Mouse (Mus musculus) left cerebral cortex, postnatal 14 days (tissue): ENCODE results near the gene Senp6. TPM values are rescaled to one million over a fixed set of nuclear protein-coding genes. Genes with fewer than 3 reads are reported as not detected.
"Not testable (repeated sequence)": the region's sequence is repeated elsewhere in the genome, so short reads cannot be mapped to it uniquely, and the experiment has no call there.

Experiments
- DNase-seq, 2 experiments: peaks; one replicate each; pipeline ENCODE4 v3.0.0; 2021 to 2022; ENCODE audit warnings: low spot score in 2 of 2, mixed read lengths in 1 of 2
- intact Hi-C: fragments of 180-260 bp; cut with DNase I; formaldehyde crosslinking; loops from one replicate; pipeline ENCODE4 v1.15.1; 2025
- total RNA-seq, 2 experiments: library from RNA; stranded (reverse); gene quantifications; 2 replicates each; pipeline ENCODE4 v1.2.3; 2021

Gene Senp6
- total RNA-seq, 2 experiments from 2014 or later: 95.9 to 97.9 TPM

DNA sequence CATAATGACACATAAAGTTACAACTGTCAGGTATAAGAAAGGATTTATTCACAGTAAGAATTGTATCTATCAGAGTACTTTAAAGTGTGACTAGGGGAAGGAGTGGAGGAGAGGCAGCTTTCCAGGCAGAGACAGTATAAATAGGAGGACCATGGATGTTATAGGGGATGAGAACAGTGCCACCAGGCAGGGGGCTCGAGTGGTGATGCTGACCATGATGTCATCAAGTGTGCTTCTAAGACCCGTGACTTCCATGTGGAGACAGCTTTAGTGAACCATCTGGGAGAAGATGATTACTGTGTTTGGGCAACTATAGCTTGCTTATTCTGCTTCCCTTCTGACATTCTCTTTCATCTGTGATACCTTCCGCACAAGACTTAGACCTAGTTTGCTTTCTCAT, 4.9 kb downstream of the Senp6 start:
- DNase-seq: no peak
- intact Hi-C loops: no loop called here

DNA sequence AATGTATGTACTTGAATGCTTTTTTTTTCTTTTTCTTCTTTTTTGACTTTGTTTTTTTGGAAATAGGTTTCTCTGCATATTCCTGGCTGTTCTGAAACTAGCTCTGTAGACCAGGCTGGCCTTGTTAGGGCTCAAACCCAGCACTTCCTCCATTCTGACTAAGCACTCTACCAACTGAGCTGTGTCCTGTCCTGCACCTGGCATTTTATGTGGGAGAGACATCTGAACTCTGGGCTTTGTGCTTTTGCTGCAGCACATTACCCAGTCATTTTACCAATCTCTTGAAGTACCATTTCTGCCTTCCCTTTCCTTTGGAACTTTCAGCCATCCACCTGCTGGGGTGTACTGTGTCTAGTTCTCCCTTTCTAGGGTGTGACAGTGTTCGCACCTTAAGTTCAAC, 7.4 kb downstream of the Senp6 start:
- no peak for DNase-seq
- intact Hi-C loops: no loop called here

DNA sequence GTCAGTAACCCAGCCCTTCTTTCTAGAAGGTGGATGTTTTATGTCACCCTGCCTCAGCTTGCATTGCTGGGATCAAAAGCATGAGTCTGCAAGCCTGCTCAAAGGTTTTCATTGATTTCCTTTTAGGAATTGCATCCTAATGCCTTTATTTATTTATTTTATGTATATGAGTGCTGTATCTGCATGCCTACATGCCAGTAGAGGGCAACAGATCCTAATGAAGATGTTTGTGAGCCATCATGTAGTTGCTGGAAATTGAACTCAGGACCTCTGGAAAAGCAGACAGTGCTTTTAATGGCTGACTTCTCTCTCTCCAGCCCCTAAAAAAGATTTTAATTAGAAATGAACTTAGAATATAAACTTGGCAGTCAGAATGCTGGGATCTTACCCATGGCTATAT, 8.2 kb downstream of the Senp6 start:
- intact Hi-C loops: no loop called here
- no peak for DNase-seq

DNA sequence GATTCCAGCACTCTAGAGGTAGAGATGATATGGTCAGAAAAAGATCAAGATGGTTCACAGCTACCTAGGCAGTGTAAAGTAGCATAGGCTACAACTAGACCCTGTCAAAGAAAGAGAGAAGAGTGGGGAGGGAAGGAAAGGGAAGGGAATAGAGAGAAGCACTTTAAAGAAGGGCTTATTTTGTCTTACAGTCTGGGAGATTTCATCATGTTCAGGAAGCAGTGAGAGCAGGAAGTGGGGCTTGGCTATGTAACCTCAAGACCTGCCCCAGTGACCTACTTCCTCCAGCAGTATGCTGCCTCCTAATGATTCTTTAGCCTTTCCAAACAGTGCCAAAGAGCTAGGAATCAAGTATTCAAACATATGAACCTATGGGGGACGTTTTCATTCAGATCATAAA, 14.2 kb downstream of the Senp6 start:
- DNase-seq: no peak
- intact Hi-C loops: no loop called here

DNA sequence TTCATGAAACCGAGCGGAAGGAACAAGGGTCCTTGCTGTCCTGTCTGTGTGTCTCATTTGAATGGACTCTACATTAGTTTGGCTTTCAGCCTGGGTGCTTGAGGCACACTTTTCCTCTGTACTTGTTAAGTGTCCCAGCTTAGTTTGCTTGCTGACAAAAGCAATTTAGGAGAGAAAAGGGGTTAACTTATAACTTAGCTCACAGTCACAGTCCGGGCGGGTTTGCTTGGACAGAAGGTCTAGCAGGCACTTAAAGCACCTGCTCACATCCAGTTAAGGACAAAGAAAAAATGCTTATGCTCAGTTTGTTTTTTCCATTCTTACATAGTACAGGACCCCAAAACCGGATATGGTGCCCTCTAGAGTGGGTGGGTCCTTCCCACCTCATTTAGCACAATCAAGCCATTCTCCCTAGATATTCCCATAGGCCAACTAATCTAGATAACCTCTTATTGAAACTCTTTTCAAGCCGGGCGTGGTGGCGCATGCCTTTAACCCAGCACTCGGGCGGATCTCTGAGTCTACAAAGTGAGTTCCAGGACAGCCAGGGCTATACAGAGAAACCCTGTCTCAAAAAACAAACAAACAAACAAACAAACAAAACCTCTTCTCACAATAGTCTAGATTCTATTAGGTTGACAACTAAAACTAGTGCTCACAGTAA, 17.9 kb downstream of the Senp6 start:
- DNase-seq: no peak
- intact Hi-C loops: no loop called here

DNA sequence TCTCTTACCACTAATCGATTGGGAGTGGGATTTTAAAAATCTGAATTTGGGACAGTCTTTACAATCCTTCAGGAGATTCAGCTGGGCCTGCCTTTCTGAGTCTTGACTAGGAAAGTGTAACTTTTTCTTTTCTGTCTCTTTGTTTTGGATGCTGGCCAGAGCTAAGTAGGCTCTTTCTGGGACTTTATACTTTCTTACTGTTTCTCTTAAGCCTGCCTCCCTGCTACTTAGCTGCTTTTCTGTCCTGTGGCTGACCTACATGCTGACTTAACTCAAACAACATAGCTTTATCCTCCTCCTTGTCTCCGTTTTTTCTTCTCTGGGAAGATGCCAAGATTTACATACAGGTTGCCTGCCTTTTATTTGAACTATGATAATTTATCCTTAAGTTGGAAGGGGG, 19.0 kb downstream of the Senp6 start:
- intact Hi-C loops: no loop called here
- no peak for DNase-seq

DNA sequence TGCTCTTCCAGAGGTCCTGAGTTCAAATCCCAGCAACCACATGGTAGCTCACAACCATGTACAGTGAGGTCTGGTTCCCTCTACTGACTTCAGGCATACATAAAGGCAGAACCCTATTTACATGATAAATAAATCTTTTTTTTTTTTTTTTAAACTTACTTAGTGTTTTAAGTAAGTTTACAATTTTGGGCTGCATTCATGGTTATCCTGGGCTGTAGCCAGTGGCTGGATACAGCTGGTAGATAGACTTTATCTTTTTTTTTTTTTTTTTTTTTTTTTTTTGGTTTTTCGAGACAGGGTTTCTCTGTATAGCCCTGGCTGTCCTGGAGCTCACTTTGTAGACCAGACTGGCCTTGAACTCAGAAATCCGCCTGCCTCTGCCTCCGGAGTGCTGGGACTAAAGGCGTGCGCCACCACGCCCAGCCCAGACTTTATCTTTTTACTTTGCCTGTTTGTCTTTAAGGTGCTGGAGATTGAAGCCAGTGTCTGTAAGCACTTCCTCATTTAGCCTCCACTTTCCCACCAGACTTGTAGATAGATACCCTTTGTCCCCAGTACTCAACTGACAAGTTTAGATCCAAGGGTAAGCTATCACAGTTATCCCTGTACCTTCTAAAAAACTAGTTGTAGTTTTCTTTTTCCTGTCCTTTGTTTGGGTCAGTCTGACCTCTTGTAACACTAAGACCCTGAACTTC, 19.7 kb downstream of the Senp6 start:
- intact Hi-C loops, DNase-seq: not testable (repeated sequence)

DNA sequence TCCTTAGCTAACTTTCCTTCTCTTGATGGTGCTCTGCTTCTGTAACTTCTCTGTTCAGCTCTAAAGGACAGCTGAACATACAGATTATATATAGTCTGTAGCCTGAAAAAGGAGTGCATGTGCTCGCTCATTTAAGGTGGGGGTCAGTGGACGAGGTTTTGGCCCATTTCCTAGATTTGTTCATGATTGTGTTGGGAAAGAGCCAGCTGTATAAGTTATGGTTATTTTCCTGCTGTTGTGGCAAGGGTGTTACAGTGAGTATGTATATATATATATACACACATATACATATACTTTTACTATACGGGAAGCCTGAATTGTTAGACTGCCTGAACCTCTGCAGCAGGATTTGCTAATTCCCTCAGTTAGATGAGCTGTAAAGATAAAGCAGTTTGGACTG, 22.7 kb downstream of the Senp6 start:
- intact Hi-C loops: no loop called here
- no peak for DNase-seq

DNA sequence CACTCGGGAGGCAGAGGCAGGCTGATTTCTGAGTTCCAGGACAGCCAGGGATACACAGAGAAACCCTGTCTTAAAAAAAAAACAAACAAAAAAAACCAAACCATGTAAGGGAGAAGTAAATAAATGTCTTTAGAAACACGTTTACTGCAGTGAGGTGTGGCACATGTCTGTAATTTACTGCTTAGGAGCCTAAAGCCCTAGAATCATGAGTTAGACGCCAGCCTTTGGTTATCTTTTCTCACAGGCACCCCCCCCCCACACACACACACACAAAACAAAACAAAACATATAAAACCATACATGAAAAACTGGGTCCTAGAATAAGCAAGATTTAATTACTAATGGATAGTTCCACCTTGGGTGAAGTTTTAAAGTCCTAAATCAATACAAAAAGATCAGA, 29.6 kb downstream of the Senp6 start:
- intact Hi-C loops: no loop called here
- no peak for DNase-seq

DNA sequence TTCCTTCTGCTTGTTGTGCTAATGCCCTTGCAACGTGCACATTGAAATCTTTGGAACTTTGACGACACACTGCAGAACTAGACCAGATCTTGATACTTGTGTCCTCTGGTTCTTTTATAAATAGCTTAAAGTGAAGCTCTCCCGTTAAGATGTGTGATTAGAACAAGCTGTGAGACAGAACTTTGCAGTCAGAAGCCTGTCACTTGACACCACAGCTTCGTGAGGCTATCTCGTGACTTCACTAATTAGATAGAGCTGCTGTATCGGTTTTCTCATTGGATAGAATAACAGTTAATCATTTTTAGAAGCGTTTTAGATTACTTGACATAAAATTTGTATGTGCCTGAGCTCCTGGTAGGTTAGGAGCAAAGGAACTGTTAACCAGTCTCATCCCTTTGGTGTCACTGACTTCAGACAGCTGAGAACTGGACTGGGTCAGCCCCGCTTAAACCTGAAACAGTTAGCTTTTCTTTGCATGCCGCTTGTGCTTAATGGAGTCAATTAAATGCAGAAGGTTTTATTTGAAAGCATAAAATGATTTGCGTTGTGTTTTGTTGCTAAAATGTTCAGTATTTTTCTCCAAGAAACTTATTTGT, 79.4 kb downstream of the Senp6 start:
- DNase-seq: no peak
- intact Hi-C loops: no loop called here

DNA sequence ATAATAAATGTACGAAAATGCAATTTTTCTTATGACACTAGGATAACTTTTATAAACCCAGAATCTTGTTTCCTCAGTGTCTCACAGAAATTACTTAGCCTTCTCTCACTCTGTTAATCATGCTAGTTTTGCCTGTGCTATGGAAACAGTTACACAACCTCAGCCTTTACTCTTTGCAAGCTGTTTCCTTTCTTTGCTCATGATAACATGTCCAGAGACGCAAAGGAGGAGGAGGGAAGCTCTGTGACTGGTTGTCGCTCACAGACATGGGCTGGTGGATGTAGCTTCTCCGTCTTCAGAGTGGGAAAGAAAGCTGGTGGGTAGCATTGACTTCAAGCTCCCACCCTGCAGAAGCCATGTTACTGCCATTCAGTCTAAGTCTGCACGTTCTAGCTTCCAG, 82.9 kb downstream of the Senp6 start:
- intact Hi-C loops: no loop called here
- DNase-seq: no peak

DNA sequence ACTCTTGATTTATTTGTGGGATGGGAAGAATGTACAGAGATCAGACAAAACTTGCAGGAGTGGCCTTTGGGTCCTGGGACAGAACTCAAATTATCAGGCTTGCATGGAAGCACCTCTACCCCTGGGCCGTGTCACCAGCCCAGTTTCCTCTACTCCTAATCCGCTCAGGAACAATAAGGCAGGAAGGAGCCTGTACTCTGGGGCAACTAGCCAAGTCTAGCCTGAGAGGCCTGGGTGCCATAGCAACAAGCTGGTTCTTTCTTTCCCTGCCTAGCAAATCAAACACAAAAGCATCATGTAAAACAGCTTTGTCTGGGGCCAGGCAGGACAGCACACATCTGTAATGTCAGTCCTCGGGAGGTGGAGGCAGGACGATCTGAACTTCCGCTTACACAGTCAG, 88.6 kb downstream of the Senp6 start:
- intact Hi-C loops: no loop called here
- peak; percentile 57 to 72 for DNase-seq

DNA sequence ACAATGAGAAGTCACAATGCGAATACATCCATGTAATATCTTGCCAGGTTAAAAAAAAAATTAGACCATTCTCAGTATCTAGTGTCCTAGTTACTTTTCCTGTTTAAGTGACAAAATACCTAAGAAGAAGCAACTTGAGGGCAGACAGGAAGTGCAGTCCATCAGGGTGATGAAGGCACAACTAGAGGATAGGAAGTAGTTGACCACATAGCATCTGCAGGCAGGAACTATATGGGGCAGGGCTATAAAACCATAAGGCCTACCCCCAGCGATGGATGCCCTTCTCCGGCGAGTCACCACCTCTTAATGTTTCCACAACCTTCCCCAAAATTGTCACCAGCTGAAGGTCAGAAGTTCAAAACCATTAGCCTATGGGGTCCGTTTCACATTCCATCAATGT, 90.1 kb downstream of the Senp6 start:
- no peak for DNase-seq
- intact Hi-C loops: no loop called here

DNA sequence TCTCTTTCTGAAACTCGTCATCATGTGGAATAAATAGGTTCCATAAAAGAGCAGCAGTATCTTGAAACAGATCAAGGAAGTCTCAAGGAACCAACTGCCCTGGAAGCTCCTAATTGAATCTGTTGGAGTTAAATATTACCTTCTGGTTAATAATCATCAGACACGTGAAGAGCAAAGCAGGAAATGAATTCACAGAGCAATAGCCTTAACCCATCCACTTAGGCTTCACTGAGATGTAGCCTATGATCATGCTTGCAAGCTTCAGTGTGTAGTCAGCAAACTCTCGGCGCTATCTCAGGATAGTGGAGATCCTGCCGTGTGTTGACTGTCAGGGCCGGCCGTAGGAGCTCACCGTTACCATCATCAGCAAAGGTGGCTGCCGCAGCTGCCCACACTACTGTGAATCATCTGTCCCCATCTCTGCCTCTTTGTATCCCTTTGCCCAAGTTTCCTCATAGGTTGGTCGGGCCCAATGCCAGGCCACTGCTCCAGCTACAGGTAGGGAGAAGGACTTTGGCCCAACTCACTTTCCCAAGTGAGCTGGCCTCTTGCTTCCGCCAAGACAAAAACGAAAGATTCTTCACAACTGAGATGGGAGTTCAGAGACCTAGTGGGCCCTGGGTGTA, 91.2 kb downstream of the Senp6 start:
- intact Hi-C loops: no loop called here
- no peak for DNase-seq

DNA sequence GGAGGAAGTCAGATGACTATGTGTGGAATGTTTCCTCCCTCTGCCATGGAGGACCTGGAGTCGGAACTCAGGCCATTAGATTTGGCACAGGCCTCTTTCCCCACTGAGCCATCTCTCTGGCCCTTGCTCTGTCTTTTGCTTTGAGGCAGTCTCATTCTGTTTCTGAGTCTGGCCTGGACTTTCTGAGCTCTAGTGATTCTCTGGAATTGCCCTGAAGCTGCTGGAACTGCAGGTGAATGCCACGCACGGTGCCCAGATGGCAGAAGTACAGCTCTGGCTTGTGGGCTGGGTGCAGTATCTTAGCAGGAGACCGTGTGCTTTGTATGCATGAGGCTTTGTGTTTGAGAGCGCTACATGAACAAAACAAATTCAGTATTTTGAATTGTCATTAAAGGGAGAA, 92.2 kb downstream of the Senp6 start:
- no peak for DNase-seq
- intact Hi-C loops: no loop called here

DNA sequence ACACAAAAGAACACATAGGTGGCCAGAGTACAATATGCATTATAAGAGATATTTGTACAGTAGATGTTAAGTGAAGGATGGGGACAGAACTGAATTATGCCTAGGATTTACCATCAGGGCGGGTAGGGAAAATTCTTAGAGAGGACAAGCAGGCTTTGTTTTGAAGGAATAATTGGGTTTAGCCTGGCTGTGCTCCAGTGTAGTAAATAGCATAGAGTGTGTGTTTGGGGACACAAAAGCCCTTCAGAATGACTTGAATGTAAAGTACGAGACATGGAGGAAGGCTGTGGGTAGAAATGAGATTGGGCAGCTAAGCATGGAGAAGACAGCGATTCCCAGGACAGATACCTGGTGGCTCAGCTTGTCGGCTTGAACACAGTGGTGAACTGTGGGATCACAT, 94.7 kb downstream of the Senp6 start:
- intact Hi-C loops: loop anchor here (10.0 kb wide), 1 partner anchor 83 kb away; no protein-coding TSS in a partner anchor
- no peak for DNase-seq

DNA sequence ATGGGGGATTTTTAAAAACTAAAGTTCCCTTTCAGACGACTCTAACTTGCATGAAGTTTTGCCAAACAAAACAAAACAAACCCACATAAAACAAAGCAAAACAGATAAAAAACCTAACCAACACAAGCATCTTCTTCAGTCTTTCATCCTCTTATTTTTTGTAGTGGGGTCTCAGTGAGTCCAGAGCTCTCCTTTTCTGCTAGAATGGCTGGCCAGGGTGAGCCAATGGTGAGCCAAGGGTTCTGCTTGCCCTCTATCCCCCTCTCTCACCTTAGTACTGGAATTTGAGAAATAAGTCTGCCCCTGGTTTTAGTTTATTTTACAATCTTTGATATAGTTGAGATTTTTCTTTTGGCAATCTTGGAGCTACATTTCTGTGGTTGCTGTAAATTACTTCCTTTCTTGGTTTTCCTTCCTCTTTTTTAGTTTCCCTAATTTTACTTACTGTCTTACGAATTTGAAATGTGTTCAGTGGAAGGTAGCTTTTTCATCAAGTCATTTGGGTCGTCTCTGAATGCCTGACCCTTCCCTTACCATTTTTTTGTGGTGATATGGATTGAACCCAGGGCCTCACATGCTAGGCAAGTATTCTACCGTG, 96.5 kb downstream of the Senp6 start:
- no peak for DNase-seq
- intact Hi-C loops: loop anchor here (10.0 kb wide), 1 partner anchor 82 kb away; no protein-coding TSS in a partner anchor

DNA sequence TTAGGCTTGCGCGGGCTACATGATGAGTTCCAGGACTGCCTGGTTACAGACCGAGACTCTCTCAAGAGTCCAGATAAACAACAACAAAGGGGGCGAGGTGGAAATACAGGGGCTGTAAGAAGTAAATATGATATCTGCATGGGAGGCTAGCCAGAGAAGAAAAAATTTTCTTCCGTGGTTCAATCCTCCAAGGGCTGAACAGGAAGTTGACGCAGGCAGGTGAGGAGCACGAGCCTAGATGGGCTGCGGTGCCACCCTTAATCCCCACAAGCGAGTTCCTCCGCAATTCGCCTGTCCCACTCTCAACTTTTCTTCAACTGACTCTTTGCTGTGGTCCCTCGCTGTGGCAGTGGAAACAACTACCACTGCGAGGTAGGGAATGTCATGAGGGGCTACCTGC, 97.5 kb downstream of the Senp6 start:
- DNase-seq: peak in 1 of 2 experiments; percentile 19
- intact Hi-C loops: loop anchor here (10.0 kb wide), 1 partner anchor 81 kb away; no protein-coding TSS in a partner anchor

DNA sequence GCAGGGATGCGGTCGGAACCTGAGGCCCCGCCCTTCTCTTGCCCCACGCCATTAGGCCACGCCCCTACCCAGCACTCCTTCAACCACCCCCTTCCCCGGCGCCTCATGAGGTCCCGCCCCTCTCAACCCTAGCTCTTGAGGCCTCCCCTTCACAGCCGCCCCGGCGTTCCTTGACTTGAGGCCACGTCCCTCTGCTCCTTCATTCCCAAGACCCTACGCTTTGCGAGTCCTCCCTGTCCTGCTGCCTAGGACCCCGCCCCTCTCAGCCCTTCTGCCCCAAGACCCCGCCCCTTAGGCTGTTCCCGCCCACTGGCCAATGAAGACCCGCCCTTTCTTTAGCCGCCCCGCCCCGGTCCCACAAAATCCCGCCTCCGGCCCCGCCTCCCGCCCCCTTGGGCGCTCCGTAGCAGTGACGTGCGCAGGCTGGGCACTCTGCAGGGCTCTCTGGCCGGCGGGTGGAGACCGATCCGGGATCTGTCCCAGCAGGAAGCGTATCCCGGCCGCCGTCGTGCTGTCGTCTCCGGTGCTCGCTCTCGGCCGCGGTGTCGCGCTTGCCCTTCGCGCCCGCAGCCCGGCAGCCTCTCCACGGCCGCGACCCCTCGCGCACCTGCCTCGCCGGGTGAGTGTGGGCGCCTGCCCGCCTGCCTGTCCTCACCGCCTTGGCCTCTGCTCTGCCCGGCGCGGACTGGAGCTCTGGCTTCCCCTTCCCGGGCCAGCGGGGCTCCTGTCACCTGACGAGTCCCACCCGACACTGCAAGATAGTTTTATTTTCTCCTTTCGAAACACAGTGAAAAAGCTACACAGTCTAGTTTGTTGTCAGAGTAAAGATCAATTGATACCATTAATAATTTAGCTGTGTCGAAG, 98.1 kb downstream of the Senp6 start, which contains the start of gene Myo6:
TSS of gene Myo6 (plus strand) at position 421 of the 864 bp plus-strand sequence.
- intact Hi-C loops: loop anchor here (5.0 to 10.0 kb wide), 2 partner anchors 37 to 80 kb away; no protein-coding TSS in a partner anchor
- peak; percentile 84 to 94 for DNase-seq
